ENCODE assay signal across 10 mouse cellular contexts in genomic region chr1:182663671-182664070, GRCm38 (mm10).
DNase-seq lines count a peak whose midpoint lies in the region; ATAC-seq lines count a peak whose summit lies in the region.
"Had no signal": no experiment of that assay in that cellular context is flagged by ENCODE, and none has a peak within 500 bp of the region (broad histone marks: within the 10 kb centered on the region; RNA-seq: fewer than 3 reads in every experiment).

No protein-coding gene starts in this region.

- no peaks in the 10 kb centered on the region for H3K9me3 ChIP-seq in kidney, embryonic 15.5 days (replicated peaks)
- no peaks in the 10 kb centered on the region for H3K9me3 ChIP-seq in embryonic facial prominence, embryonic 10.5 days
- no peaks in the 10 kb centered on the region for H3K9me3 ChIP-seq in neural tube, embryonic 14.5 days (ENCODE audit: control insufficient read depth, low read length)
- no peaks in the 10 kb centered on the region for H3K9me3 ChIP-seq in liver, embryonic 12.5 days (replicated peaks)
- H3K9me3 ChIP-seq: embryonic facial prominence, embryonic 12.5 days had no signal

- H3K9ac ChIP-seq in kidney, embryonic 15.5 days: no peak overlapping the region
- H3K9ac ChIP-seq in neural tube, embryonic 14.5 days (replicated peaks; ENCODE audit: low read depth, low read length): no peak overlapping the region
- H3K9ac ChIP-seq in liver, embryonic 12.5 days: no peak overlapping the region
- H3K9ac ChIP-seq: embryonic facial prominence, embryonic 12.5 days had no signal

- ATAC-seq in kidney, embryonic 15.5 days (replicated peaks; ENCODE audit: low FRiP score): no peak
- peak; percentile 31; the same call in 1 of the 2 replicates for ATAC-seq in neural tube, embryonic 14.5 days (ENCODE audit: low read depth)
- no peak for ATAC-seq in liver, embryonic 12.5 days

- H3K4me2 ChIP-seq in kidney, embryonic 15.5 days: no peak overlapping the region
- no peak overlapping the region for H3K4me2 ChIP-seq in neural tube, embryonic 14.5 days (ENCODE audit: low read depth, low read length)
- no peak overlapping the region for H3K4me2 ChIP-seq in liver, embryonic 12.5 days
- H3K4me2 ChIP-seq: embryonic facial prominence, embryonic 12.5 days had no signal

- H3K27me3 ChIP-seq in kidney, embryonic 15.5 days: no peaks in the 10 kb centered on the region
- H3K27me3 ChIP-seq in embryonic facial prominence, embryonic 10.5 days (replicated peaks; ENCODE audit: low read depth, poor library complexity, severe bottlenecking): no peaks in the 10 kb centered on the region
- no peaks in the 10 kb centered on the region for H3K27me3 ChIP-seq in neural tube, embryonic 14.5 days (ENCODE audit: control insufficient read depth, insufficient read depth, low read length)
- no peaks in the 10 kb centered on the region for H3K27me3 ChIP-seq in liver, embryonic 12.5 days (replicated peaks)
- H3K27me3 ChIP-seq: embryonic facial prominence, embryonic 12.5 days had no signal

- H3K27ac ChIP-seq in kidney, embryonic 15.5 days: no peak overlapping the region
- H3K27ac ChIP-seq in embryonic facial prominence, embryonic 10.5 days (replicated peaks): 0 out of 2 replicates have a peak overlapping the region, but pooled peaks have one; percentile 7
- no peak overlapping the region for H3K27ac ChIP-seq in neural tube, embryonic 14.5 days (ENCODE audit: low read depth, low read length)
- H3K27ac ChIP-seq in liver, embryonic 12.5 days: no peak overlapping the region
- H3K27ac ChIP-seq: embryonic facial prominence, embryonic 12.5 days had no signal

- no peak overlapping the region for H3K4me3 ChIP-seq in kidney, embryonic 15.5 days (replicated peaks)
- no peak overlapping the region for H3K4me3 ChIP-seq in embryonic facial prominence, embryonic 10.5 days
- no peak overlapping the region for H3K4me3 ChIP-seq in neural tube, embryonic 14.5 days (ENCODE audit: low read depth, low read length)
- H3K4me3 ChIP-seq in liver, embryonic 12.5 days: no peak overlapping the region
- H3K4me3 ChIP-seq: embryonic facial prominence, embryonic 12.5 days; myocyte had no signal

- WGBS in kidney, embryonic 15.5 days: 55% methylated on average over 11 of the region's 11 CpGs
- 68% methylated on average over 11 of the region's 11 CpGs for WGBS in embryonic facial prominence, embryonic 10.5 days
- 30% methylated on average over 11 of the region's 11 CpGs for whole genome bisulfite sequencing in neural tube, embryonic 14.5 days
- WGBS in liver, embryonic 12.5 days (ENCODE audit: insufficient replicate concordance): 72% methylated on average over 11 of the region's 11 CpGs

- no peaks in the 10 kb centered on the region for H3K36me3 ChIP-seq in kidney, embryonic 15.5 days
- H3K36me3 ChIP-seq in embryonic facial prominence, embryonic 10.5 days (replicated peaks): no peaks in the 10 kb centered on the region
- no peaks in the 10 kb centered on the region for H3K36me3 ChIP-seq in neural tube, embryonic 14.5 days (ENCODE audit: control insufficient read depth, insufficient read depth, low read length)
- H3K36me3 ChIP-seq in liver, embryonic 12.5 days: no peaks in the 10 kb centered on the region
- H3K36me3 ChIP-seq: embryonic facial prominence, embryonic 12.5 days had no signal

- peaks cover 19% of the 10 kb centered on the region for H3K4me1 ChIP-seq in kidney, embryonic 15.5 days
- peaks cover 36% of the 10 kb centered on the region for H3K4me1 ChIP-seq in embryonic facial prominence, embryonic 10.5 days
- H3K4me1 ChIP-seq in neural tube, embryonic 14.5 days (ENCODE audit: control insufficient read depth, insufficient read depth, low read length): no peaks in the 10 kb centered on the region; the same call in 1 of the 2 replicates
- H3K4me1 ChIP-seq in liver, embryonic 12.5 days: peaks cover 7% of the 10 kb centered on the region

- intact Hi-C loops in heart, postnatal 14 days (cut with DNase I): no loop called here

- peak; percentile 23 for DNase-seq in kidney, adult 11 months
- no peak for DNase-seq in embryonic facial prominence, embryonic 10.5 days (ENCODE audit: low spot score)
- peak; percentile 39 to 40 for DNase-seq in heart, postnatal 14 days
- peak; percentile 18 for DNase-seq in layer of hippocampus, adult 9-11 months
- DNase-seq in liver: no peak

Comparison
In these comparisons a context has a peak if more than half of its experiments do, and no peak if none do; other contexts are left out.
1. DNase-seq: peak in kidney, adult 11 months (single experiment), heart, postnatal 14 days (2 of 2) and layer of hippocampus, adult 9-11 months (single experiment); none in embryonic facial prominence, embryonic 10.5 days (single experiment) and liver (single experiment).